Mouse (Mus musculus) heart, adult 18-20 months (tissue): ENCODE results near the gene Srsf1. TPM values are rescaled to one million over a fixed set of nuclear protein-coding genes. Genes with fewer than 3 reads are reported as not detected.
A peak's percentile ranks its signal among the peaks of the same experiment; 100 is the strongest.
"Not testable (repeated sequence)": the region's sequence is repeated elsewhere in the genome, so short reads cannot be mapped to it uniquely, and the experiment has no call there.

Source experiments
- DNase-seq, 2 experiments: peaks; one replicate each; pipeline ENCODE4 v3.0.0; 2021 to 2022; ENCODE audit warnings: mixed read lengths in 1 of 2
- total RNA-seq, 2 experiments: library from RNA; stranded (reverse); gene quantifications; 2 replicates each; pipeline ENCODE4 v1.2.3; 2021

The Srsf1 gene
- total RNA-seq, 2 experiments from 2014 or later, result 88.5 to 102 TPM

- no peak for DNase-seq
These were observed 8.1 kb upstream of the Srsf1 start for GRCm38 (mm10) chr11:88039066-88039465.

GRCm38 (mm10) chr11:88044314-88044713 lies 2.9 kb upstream of the Srsf1 start:
- no peak for DNase-seq

DNA sequence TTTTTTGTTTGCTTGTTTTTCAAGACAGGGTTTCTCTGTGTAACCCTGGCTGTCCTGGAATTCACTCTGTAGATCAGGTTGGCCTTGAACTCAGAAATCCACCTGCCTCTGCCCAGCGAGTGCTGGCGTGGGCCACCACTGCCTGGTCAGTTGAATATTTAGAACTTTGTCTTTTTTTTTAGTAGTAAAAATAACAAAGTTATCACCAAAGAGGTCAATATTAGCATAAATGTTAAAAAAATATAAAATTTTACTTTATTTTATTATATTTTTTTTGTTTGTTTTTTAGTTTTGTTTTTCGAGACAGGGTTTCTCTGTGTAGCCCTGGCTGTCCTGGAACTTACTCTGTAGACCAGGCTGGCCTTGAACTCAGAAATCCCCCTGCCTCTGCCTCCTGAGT lies 2.0 kb upstream of the Srsf1 start:
- not testable (repeated sequence) for DNase-seq

DNA sequence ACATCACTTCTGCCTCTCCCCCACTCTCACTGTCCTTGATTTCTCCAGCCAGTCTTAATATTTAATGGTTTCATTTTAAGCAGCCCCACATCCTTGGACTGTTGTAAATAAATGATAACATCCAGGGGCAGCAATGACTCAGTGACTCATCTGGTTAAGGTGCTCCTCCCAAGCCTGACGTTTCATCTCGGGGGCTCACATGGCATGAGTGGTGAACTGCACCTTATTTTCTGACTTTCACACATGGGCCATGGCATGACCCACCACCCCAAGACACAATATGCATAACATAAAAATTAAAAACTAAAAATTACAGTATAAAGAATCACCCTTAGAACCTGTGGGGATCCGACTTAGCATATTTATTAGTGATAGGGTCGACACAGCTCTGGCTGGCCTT lies 1.3 kb upstream of the Srsf1 start:
- no peak for DNase-seq

DNA sequence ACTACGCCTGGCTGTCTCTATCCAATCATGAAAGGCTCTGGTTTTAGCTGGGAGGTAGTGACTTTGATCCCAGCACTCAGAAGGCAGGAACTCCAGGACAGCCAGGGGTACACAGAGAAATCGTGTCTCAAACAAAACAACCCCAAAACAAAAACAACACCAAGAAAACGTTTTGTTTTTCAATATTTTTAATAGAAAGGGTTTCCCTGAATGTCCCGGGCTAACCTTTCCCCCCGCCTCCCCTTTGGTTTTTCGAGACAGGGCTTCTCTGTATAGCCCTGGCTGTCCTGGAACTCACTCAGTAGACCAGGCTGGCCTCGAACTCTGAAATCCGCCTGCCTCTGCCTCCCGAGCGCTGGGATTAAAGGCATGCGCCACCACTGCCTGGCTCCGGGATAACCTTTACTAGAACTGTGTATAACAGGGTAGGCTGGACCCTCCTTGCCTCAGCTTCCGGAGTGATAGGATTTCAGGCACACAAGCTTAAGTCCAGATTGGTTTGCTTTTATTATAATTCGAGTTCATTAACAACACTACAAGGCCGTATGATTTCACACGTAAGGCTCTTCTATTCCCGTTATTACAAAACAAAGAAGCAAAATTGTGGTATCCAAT lies 743 bp upstream of the Srsf1 start:
- no peak for DNase-seq

DNA sequence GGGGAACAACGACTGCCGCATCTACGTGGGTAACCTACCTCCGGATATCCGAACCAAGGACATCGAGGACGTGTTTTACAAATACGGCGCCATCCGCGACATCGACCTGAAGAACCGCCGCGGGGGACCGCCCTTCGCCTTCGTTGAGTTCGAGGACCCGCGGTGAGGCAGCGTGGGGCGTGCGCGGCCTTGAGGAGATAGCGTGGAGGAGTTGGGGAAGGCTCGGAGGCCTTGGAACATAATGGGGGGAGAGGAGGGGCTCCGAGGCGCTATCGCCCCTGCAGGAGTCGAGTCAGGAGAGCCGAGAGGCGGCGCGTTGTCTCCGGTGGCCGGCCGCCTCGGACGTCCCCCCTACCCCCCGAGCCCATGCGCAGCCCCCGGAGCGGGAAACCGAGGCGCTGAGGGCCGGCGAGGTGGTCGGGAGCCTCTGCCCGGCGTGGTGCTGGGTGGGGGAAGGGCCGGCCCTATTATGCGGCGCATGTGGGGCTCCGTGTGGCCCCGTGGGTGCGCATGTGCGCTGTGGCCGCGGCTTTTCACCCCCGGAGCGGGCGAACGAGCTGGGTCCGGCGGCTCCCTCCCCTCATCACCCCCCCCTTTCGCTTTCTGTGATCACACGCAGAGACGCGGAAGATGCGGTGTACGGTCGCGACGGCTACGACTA lies 828 bp downstream of the Srsf1 start:
- peak; percentile 69 to 73 for DNase-seq

DNA sequence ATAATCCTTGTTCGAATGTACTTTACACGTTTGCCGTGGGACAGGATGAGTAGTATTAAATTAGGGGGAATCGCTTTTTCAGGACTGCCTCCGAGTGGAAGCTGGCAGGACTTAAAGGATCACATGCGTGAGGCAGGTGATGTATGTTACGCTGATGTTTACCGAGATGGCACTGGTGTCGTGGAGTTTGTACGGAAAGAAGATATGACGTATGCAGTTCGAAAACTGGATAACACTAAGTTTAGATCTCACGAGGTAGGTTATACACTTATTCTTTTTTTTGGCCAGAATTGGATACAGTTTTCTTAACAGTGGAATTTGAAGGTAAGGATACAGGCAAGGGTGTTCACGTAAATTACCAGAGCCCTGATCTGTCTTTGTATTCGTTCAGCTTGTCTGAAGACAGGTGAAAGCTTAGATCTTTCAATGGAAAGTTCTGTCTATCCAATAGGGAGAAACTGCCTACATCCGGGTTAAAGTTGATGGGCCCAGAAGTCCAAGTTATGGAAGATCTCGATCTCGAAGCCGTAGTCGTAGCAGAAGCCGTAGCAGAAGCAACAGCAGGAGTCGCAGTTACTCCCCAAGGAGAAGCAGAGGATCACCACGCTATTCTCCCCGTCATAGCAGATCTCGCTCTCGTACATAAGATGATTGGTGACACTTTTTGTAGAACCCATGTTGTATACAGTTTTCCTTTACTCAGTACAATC lies 1.9 kb downstream of the Srsf1 start:
- peak in 1 of 2 experiments; percentile 37 for DNase-seq

DNA sequence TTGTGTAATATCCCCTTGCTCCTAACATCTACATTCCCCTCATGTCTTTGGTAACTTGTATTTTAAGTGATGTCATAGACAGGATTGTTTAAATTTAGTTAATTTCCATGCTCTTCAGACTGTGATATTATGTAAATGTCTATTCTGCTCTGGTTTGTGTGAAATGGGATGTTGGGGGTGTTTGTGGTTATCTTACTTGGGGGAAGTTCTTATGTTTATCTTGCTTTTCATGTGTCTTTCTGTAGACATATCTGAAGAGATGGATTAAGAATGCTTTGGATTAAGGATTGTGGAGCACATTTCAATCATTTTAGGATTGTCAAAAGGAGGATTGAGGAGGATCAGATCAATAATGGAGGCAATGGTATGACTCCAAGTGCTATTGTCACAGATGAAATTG lies 2.6 kb downstream of the Srsf1 start:
- DNase-seq, result no peak

- no peak for DNase-seq
These were observed 5.5 kb downstream of the Srsf1 start for GRCm38 (mm10) chr11:88052638-88053037.

DNA sequence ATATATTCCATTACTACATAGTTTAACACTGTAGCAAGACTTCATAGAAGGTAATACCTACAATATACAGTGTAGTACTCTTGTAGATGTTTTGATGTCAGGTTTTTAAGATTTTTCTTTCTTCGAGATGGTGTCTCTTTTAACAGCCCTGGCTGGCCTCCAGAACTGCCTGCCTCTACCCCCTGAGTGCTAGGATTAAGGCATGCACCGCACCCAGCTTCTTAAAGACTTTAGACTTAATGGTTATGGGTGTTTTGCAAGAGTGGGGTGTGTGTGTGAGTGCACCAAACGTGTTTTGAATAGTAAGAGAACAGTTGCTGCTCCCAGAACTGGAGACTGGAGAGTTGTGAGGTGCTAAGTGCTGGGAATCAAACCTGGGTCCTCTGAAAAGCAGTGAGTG lies 6.6 kb downstream of the Srsf1 start:
- no peak for DNase-seq

DNA sequence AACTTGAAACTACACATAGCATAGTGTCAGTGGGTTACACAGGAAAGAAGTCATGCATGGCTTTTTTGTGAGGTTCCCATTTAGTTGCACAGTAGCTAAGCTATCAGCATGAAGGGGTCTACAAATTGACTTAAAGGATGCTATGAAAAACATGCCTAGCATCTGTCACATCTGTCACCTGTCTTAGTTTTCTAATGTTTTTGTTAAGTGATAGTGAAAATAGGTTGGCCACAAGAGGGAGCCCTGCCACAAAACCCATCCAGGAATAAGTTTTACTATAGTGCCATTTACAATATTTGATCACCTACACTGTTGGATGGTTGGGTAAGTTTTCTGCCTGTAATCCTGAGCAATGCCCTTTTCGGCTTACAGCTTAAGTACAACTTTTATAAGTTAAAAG lies 7.4 kb downstream of the Srsf1 start:
- DNase-seq, result peak; percentile 44 to 81

DNA sequence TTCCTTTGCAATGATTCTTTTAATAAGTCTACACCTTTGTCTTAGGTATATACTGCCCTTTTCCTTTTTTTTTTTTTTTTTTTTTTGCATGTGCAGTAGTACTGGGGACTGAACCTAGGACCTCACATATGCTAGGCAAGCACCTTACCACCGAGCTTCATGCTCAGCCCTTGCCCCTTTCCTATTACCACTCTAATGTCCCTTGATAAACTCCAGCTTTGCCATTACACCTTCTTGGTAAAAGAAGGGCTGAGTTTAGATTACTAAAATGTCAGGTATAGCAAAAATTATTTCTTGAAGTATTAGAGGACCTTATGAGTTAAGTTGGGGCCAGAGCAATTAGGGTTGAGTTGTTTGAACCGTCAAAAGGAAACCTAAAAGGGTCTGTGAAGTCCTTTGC lies 8.6 kb downstream of the Srsf1 start:
- no peak for DNase-seq

GRCm38 (mm10) chr11:88057788-88058187 lies 10.6 kb downstream of the Srsf1 start:
- DNase-seq, result no peak

GRCm38 (mm10) chr11:88059141-88059540 lies 12.0 kb downstream of the Srsf1 start:
- DNase-seq, result peak; percentile 62 to 72

DNA sequence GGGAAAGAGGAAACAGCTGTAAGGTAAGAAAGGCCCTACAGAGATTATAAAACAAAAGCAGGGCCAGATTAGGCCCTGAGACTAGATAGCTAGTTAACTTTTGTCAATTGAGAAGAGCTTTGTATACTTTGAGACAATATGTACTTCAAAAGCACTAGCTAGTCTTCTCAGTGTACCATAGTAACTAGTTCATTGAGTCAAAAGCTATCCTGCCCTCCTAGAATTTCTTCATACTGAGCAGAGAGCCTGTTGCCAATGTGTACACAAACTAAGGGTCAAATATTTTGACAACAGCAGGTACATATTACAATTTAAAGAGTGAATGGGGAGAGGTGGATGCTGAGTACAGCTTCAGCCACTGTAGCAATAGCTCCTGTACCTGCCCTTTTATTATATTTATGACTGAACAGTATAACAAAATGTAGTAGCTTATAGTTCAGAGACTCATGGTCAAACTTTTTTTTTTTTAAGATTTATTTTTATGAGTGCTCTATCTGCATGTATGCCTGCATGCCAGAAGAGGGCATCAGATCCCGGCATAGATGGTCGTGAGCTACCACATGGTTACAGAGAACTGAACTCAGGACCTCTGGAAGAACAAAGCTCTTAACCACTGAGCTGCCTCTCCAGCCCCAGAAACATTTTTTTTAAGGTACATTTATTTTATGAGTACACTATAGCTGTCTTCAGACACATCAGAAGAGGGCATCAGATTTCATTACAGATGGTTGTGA lies 14.9 kb downstream of the Srsf1 start:
- DNase-seq, result no peak

DNA sequence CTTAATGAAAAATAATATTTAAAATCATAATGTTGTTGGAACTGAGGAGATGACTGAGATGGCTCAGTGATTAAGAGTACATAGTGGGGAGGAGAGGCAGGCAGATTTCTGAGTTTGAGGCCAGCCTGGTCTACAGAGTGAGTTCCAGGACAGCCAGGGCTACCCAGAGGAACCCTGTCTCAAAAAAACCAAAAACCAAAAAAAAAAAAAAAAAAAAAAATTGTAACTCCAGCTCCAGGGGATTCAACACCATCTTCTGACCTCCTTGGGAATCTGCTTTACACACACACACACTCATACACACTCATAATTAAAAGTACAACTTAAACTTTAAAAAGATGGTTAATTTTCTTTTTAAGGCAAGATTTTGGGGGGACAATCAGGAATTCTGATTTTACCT lies 18.6 kb downstream of the Srsf1 start:
- no peak for DNase-seq

DNA sequence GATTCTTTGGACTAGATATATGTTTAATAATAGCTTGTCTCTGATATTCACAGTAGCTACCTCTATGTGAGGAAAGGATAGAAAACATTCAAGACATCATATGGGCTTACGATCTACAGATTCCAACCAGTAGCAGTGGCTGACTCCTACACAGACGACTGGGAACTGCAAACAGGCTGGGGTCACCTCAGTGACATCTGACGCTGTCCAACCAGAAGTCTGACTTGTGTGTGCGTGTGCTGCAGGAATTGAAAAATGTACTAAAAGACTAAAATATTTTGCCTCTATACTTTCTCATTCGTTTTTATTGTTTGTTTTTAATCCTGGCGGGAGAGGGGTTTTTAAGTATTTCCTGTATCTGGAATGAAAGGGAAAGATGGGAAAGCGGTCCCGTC lies 20.0 kb downstream of the Srsf1 start:
- DNase-seq, result no peak

DNA sequence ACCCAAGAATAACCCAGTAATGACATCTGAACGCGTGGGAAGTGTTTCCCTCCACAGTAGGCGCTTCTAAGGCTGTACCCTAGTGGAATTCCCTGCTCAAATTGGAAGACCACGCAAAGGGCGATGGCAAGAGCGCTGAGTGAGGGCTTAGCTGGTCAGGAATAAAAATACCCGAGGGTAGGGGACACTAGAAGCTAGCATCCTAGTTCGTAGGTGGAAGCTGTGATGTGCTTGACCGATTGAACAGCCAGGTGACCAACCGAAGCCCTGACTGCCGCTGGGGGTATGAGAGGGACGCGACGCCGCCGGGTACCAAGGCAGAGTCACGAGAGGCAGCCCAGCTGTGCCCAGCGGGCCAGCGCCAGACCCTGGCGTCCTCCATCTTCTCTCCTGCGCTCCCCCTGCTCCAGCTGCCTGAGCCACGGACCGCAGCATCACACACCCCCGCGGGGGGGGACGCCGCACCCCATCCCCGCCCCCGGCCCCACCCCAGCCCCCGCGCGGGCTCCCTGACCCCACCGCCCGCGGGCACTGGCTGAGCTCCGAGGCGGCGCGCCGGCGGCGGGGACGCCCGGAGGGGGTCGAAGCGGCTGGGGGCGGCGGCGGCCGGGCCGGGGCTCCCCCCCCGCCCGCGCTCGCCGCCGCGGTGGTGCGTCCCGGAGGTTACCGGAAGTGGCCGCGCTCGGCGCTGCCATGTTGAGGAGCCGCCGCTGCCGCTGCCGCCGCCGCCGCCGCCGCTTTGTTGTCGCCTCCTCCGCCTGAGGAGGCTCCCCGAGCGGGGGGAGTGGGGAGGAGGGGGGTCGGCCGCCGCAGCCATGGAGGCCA lies 20.6 kb downstream of the Srsf1 start, which contains the start of gene Vezf1:
Vezf1 (plus strand) TSS at position 694 of the 825 bp plus-strand sequence.
- DNase-seq, result peak; percentile 81 to 82

GRCm38 (mm10) chr11:88068411-88069245 lies 21.5 kb downstream of the Srsf1 start:
- DNase-seq, result peak; percentile 86 to 88

DNA sequence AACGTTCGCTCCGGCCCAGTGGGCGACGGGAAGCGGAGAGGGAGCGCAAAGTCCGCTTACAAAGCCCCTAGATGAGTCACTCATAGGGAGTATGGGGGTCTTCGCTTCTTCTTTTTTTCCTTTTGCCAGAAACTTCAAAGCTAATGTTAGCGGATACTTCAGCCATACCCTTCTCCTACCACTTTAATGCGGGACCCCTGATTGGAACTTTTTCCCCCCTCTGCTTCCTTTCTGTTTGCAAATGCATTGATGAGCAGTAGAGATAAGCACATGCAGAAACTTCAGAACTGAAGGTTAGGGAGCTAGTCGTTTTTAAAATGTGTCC lies 22.0 kb downstream of the Srsf1 start:
- DNase-seq, result no peak

GRCm38 (mm10) chr11:88070392-88070791 lies 23.2 kb downstream of the Srsf1 start:
- DNase-seq, result no peak
